Mouse (Mus musculus) adrenal gland, postnatal 4 days (tissue): Measurements from ENCODE around the gene Gpc2. TPM values are rescaled to one million over a fixed set of nuclear protein-coding genes. Genes with fewer than 3 reads are reported as not detected.

Experiments
- total RNA-seq, 2 experiments: library from RNA; stranded (reverse); gene quantifications; 2 replicates each; pipeline ENCODE4 v1.2.3; 2021

Gpc2 gene
- total RNA-seq, 2 experiments from 2014 or later, result 3.5 to 6.7 TPM

Other genes with a start within 250 kb of the Gpc2 start
- gene Smok3c, start 226.8 kb downstream of the Gpc2 start, total RNA-seq, result not detected
- gene Zkscan1, start 194.9 kb downstream of the Gpc2 start, total RNA-seq, result 10 to 100 TPM; 49.4 to 53.5 TPM
- gene Zscan21, start 163.1 kb downstream of the Gpc2 start, total RNA-seq, result 10 to 100 TPM; 26.2 to 26.6 TPM
- 10 to 100 TPM; 19.5 to 21.6 TPM for gene Zfp113, start 124.3 kb downstream of the Gpc2 start, total RNA-seq
- 100 to 1,000 TPM; 145 to 147 TPM for gene Cops6, start 118.9 kb downstream of the Gpc2 start, total RNA-seq
- 10 to 100 TPM; 46.0 to 47.2 TPM for gene Ap4m1, start 108.0 kb downstream of the Gpc2 start, total RNA-seq
- gene Mcm7, start 107.6 kb downstream of the Gpc2 start, total RNA-seq, result 100 to 1,000 TPM; 102 to 116 TPM
- gene Taf6, start 92.6 kb downstream of the Gpc2 start, total RNA-seq, result 10 to 100 TPM; 35.6 to 39.2 TPM
- gene Cnpy4, start 92.5 kb downstream of the Gpc2 start, total RNA-seq, result 10 to 100 TPM; 29.9 to 31.1 TPM
- 10 to 100 TPM in 1 of 2 experiments, 1 to 10 TPM in 1; 9.9 to 10.2 TPM for gene Mblac1, start 85.7 kb downstream of the Gpc2 start, total RNA-seq
- gene Nxpe5, start 54.1 kb downstream of the Gpc2 start, total RNA-seq, result under 1 TPM; 0.70 to 0.85 TPM
- 10 to 100 TPM; 65.5 to 69.9 TPM for gene Lamtor4, start 24.5 kb downstream of the Gpc2 start, total RNA-seq
- 10 to 100 TPM; 27.3 to 28.1 TPM for gene BC037034, start 16.0 kb downstream of the Gpc2 start, total RNA-seq
- under 1 TPM; 0.54 to 0.64 TPM for gene Gal3st4, start 7.2 kb downstream of the Gpc2 start, total RNA-seq
- gene Gm43720, start within 50 bp of the Gpc2 start, total RNA-seq, result not detected
- gene Stag3, start 235 bp upstream of the Gpc2 start, total RNA-seq, result 1 to 10 TPM in 1 of 2 experiments, under 1 TPM in 1; 0.53 to 1.5 TPM
- gene Pvrig, start 62.0 kb upstream of the Gpc2 start, total RNA-seq, result under 1 TPM in 1 of 2 experiments, not detected in 1; 0.28 TPM
- 10 to 100 TPM; 19.6 to 20.4 TPM for gene Zfp157, start 161.5 kb upstream of the Gpc2 start, total RNA-seq